Mouse (Mus musculus) kidney, postnatal 36 days (tissue): ENCODE measurements around the gene Tent4b.

ENCODE experiments used
- DNase-seq, 2 experiments: peaks; one replicate each; pipeline ENCODE4 v3.0.0; 2021 to 2022; ENCODE audit warnings: mixed read lengths in 2 of 2

The Tent4b gene

DNA sequence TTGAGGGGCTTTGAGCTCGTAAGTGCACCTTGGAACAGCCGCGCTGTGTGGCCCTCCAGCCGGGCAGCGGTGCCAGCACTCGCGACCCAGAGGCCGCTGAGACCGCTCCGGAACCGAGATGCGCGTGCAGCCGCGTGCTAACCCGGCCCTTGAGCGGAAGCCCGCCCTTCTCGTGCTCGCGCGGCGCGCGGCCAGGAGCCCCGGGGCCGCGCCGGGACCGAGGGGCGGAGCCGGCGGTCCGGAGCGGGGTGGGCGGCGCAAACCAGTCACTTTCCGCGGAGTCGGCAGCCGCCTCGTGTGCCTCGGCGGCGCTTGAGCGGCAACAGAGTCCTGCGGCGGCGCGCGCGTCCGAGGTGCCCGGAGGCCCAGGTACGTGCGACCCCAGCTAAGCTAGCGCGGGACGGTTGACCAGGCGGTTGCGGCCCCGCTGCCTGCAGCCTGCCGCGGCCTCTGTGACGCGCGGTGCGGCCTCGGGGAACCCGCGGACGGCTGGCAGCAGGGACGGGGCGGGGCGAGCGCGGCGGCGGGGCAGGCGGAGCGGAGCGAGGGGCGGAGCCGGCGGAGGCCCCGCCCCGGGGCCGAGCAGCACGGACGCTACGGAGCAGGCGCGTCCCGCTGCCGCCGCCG is at the start of gene Tent4b:
Gene Tent4b, plus strand, starts transcription at position 269 of the 627 bp plus-strand sequence.
- peak; percentile 94 to 97 for DNase-seq

DNA sequence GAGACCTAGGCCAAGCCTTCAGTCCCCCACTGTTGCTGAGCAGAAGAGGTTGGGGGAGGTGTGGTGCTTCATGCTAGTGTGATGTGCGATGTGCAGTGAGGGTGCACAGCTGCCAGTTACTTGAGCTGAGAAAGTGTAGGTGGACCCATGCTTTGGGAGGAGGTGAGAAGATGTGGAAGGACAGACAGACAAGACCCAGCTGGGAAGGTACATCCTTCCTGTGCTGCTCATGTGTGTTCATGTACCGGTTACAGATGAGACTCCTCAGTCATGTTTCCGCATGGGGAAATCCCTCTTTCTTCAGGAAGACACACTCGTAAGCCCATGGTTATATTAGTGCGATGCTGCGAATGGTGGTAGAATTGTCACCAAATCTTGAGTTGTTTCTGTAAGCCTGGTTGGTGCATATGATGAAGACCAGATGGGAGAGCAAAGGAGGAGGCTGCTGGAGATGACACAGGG is 48.1 kb upstream of the Tent4b start:
- DNase-seq: no peak

DNA sequence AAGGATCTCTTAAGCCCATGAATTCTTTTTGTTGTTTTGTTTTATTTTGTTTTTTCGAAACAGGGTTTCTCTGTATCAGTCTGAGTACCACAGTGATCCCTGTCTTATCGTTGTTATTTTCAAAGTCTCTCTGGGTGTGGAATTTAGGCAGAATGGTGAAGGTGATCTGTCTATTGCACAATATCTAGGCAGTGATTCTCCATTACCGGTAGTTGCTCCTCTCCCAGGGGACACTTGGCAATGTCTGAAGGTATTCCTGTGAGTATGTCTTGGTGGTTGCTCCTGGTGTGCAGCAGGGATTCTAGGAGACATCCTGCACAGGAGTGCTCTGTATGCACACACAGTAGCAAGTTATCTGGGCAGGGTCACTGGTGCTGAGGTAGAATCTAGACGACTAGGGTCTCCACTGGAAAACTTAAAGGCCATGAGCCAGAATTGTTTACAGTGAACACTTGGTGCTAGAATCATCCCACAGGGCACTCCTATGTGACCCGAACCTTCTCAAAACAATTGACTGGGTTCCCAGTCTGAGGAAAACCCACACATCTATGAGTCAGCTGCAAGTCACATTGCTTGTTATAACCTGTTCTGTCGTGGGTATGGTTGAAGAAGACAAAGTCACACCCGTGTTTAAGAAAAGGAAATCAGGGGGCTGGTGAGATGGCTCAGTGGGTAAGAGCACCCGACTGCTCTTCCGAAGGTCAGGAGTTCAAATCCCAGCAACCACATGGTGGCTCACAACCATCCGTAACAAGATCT is 38.6 kb upstream of the Tent4b start:
- DNase-seq: no peak

DNA sequence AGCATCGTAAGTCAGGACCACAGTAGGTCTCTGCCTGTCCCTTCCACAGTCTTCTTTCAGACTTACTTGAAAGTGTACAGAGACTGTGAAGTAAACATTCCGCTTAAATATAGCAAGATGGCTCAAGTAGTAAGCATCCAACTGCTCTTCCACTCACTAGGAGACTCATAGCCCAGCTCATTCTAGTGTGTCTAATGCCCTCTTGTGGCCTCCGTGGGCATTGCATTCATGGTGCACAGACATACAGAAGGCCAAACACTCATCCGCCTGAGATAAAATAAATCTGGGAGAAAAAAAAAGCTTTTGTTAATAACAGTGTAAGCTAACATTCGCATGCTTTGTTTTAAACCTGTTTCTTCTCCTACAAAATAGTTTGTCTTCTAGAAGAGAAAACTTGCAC is 37.6 kb upstream of the Tent4b start:
- peak; percentile 54 to 88 for DNase-seq

DNA sequence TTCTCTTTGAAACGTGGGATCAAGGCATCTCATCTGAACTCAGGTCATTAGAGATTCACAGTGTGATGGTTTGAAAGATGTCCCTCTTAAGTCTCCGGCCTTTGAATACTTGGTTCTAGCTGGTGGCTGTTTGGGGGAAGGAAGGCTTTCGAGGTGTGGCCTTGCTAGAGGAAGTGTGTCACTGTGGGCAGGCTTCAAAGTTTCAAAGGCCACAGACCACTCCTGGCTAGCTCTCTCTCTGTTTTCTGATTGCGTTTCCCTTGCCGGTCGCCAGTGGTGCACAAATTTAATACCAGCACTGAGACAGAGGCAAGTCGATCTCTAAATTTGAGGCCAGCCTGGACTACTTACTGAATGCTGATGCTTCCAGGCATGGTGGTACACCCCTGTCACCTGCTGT is 23.7 kb upstream of the Tent4b start:
- DNase-seq: no peak

DNA sequence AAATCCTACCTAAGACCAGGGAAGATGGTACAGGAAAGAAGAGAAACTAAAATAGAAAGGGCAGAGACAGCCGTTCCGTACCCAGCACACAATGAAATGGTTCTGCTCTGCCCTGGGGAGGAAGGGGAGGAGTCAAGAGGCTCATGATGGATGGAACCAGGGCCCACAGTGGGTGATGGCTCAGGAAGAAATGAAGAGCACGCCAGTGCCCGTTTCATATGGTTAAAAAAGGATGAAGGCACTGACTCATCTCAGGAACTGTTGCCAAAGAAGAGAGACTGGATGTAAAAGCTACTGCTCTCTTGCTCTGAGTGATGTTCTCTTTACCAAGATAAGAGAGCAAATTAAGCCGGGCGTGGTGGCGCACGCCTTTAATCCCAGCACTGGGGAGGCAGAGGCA is 21.7 kb upstream of the Tent4b start:
- no peak for DNase-seq

DNA sequence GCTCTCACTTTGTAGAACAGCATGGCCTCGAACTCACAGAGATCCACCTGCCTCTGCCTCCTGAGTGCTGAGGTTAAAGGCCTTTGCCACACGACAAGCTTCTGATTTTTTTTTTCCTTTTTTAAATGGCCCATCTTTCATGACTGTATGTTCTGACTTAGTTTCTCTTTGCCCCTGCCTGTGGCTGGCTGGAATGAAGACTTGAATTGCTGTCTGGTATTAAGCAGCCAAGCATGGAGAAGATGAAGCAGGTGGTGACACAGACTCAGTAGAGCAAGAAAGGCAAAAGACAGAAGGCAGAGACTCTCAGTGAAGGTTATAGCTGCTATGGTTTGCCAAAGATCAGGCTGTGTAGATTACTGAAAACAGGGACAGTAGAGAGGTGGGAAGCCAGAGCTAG is 15.9 kb upstream of the Tent4b start:
- DNase-seq: no peak

DNA sequence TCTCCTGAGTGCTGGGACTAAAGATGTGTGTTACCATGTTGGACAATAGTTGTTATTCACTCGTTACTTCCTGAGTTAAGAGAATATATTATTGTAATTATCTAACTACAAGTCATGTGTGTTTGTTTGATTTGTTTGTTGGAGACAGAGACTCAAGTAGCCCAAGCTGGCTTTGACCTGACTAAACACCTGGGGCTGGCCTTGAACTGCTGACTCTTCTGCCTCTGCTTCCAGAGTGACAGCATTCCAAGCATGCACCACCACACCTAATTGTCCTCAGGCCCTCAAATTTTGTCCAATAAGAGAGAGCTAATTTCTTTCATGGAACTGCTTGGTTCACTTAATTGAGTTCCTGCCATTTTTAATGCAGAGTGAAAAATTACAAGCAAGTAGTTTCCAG is 14.1 kb upstream of the Tent4b start:
- DNase-seq: no peak

DNA sequence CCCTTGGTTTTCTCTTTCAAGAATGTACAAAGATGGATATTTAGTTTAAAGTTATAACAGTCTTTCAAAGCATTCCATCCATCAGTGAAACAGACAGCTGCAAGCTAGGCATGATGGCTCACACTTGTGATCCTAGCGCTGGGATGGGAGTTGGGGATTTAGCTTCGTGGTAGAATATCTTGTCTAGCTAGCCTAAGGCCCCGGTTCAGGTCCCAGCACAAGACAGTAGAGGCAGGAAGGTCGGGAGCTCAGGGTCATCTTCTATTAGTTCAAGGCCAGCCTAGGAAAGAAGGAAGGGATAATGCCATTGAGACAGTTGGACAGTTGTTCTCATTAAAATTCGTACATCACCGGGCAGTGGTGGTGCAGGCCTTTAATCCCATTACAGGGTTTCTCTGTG is 13.3 kb upstream of the Tent4b start:
- DNase-seq: no peak

DNA sequence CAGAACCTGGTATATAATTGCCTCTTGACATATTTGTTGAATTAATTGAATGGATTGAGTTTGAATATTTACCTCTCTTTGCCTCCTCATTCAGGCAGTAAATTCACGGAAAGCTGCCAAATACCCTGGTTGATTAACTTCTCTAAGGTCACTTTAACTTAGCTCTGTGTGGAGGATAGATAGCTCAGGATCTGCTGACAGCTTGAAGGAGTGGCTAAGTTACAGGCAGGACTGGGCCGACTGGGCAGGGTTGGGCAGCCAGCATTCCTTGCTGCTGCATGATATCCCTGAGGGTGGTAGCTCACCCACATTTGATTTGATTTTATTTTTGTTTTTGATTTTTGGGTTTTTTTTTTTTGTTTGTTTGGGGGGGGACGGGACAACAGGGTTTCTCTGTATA is 1.7 kb upstream of the Tent4b start:
- DNase-seq: peak; percentile 43 to 57

DNA sequence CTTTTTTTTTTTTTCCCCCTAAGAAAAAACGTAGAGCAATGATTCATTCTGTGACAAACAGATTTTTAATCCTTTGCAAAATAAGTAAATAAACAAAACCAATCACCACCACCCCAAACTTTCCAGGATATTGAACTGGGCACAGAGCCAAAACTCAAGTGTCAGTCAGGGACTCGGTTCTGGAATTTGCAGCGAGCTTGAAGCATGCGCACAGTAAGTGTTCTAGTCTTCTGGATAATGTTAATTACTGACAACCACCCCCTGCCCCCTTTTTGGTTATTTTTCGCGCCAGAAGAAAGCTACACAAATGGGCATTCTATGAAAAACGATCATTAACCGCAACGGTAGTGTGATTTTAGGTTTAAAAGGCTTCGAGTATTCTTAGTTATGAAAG is 465 bp upstream of the Tent4b start:
- DNase-seq: peak; percentile 20 to 35

DNA sequence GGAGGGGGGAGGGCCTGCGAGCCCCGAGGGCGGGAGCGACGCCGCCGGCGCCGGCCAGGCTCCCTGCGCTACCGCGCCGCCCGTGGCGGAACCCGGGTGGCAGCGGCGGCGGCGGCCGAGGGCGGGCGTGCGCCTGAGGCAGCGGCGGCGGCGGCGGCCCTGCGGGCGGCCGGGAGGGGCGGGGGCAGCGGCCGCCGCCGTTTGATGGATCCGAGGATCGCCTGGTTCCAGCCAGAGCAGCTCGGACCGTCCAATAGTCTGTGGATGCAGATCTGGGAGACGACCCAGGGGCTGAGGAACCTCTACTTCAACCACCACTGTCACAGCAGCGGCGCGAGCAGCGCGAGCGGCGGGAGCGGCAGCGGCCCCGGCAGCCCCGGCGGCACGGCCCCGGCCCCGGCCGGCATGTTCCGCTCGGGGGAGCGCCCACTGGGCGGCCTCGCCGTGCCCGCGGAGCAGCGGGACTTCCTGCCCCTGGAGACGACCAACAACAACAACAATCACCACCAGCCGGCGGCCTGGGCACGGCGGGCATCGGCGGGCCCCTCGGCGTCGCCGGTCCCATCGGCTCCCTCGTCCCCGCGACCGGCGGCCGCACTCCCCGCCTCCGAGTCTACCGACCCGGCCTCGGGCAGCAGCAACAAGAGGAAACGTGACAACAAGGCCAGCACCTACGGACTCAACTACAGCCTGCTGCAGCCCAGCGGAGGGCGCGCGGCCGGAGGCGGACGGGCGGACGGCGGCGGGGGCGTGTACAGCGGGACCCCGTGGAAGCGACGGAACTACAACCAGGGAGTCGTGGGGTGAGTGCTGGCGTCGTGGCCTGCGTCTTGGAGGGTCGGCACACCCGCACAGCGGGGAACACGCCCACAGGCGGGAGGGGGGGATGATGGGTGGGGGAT is 938 bp downstream of the Tent4b start:
- DNase-seq: peak; percentile 29 to 69

DNA sequence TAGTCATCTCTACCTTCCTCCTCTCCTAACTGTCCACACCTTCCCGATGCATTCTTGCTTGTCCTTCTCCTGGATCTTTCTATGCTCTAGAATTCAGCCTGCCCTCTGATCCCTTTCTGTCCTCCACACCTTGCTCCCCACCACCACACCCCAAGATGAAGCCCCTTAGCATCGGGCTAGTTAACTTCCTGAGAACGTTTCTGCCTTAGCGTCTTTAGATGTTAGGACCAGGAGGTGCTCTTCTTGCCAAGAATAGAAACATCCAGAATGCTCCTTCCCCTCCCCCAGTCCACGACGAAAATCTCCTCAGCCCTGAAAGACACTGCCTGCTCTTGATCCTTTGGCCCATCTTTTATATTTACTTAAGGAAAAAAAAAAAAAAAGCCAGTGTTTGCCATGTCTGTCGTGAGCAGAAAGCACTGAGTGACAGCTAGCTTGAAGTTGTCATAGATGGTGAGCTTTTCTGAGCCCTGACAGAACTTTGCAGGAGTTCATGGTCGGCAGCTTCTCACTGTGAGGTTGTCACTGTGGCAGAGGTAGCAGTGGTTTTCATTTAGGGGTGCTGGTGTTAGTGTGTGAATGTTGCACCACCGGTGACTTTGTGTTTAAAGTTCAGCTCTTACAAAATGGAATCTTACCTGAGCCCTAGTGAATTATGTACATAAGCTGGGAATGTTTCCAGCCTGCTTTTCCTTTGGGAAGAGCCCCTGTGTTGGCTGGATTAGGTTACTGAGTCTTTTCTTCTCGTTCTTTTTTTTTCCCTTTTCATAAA is 1.9 kb downstream of the Tent4b start:
- peak in 1 of 2 experiments; percentile 35 for DNase-seq

DNA sequence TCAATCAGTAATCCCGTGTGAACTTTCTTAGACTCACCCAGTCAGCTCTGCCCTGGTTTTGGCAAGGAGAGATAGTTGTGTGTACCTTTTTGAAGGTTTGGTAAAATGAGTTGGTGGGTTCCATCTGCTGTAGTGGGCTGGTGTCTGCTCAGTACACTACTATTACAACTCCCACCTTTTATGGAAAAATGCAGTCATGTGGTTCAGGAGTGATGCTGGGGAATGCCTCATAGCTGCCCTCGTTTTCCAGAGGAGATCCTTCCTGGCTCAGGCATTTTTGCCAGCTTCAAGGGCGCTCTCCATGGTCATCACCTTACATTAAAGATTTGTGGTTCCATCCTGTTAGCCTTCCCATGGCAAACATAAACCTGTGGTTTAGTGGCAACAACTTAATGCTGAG is 2.6 kb downstream of the Tent4b start:
- DNase-seq: peak in 1 of 2 experiments; percentile 17

DNA sequence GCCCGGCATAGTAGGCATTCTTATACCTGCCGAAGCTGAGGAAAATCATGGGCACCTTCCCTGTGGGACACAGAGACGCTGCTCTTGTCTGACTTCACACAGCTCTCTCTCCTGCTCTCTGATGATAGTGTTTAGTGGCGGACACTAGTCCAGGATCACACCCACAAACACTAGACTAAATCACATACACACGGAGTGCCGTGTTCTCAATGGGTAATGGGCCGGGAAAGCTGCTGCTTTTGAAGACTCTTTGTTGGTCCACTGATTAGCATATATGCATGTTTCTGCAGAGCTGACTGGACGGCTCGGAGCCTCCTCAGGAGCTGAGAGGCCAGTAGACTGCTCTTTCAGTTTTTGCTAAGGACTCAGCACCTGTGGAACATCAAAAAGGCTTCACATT is 7.0 kb downstream of the Tent4b start:
- no peak for DNase-seq

DNA sequence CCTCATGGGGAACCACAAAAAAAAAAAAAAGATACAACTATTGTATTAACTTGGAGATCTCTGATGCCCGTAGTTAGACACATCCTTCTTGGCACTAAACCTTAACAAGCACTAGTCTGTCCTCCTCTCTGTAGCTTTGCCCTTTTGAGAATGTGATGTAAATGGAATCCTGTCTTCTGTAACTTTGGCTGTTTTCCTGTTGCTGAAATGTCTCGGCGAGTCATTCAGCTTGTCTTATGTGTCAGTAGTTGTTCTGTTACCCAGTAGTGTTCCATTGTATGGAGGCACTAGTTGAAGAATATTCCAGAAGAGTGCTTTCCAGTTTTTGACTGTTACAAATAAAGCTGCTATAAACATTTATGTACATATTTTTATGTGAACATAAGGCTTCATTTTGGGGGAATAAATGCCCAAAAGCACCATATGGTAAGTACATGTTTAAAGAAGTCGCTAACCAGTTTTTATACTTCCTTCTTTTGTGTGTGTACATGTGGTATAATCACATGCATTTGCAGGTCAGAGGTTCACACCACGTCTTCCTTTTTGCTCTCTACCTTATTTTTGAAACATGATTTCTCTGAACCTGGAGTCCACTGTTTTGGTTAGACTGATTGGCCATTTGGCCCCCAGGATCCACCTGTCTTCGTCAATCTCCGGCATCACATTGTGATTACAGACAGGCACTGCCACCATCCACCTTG is 8.3 kb downstream of the Tent4b start:
- no peak for DNase-seq

DNA sequence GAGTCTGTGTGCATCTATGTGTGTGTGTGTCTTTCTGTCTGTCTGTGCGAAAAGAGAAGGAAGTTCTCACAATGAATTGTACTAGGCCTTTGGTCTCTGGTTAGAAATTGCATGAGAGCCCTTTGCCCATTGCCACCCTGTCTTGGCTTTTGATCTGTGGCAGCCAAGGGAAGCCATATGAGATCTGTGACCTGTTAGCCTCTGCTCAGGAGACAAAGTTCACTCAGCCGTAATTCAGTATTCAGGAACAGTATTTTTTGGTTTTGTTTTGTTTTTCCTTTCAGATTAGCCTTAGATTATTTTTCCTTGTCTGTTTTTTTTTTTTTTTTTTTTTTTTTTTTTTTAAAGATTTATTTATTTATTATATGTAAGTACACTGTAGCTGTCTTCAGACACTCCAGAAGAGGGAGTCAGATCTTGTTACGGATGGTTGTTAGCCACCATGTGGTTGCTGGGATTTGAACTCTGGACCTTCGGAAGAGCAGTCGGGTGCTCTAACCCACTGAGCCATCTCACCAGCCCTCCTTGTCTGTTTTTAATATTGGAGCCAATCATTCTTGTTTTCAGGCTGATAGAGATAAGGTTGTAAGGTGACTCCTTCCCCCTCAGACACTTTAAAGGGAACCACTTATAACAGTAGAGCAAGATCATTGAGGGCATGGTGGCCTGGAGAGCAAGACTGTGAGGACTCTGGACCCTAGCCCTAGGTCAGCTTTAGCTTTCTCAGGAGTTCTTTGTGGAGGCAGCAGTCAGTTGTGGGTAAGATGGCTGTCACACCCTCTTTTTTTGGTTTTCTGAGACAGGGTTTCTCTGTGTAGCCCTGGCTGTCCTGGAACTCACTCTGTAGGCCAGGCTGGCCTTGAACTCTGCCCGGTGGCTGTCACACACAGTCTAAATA is 11.2 kb downstream of the Tent4b start:
- DNase-seq: peak; percentile 66 to 80

DNA sequence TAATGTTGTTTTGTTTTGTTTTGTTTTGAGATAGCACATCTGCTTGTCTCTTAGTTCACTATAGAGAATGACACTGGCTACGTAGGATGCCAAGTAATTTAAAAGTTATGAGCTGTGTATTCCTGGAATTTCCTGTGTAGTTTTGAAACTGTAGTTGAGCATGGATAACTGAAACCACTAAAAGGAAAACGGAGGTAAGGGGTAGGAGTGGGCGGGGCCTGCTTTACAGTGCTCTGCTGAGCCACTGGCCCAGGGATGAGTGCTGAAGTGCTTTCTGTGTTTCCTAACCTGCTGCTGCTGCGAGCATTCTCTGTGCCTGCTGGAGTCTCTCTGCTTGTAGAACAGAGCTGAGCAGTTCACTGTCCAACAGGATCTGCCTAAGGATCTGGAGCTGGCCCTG is 22.3 kb downstream of the Tent4b start:
- DNase-seq: peak in 1 of 2 experiments; percentile 41

DNA sequence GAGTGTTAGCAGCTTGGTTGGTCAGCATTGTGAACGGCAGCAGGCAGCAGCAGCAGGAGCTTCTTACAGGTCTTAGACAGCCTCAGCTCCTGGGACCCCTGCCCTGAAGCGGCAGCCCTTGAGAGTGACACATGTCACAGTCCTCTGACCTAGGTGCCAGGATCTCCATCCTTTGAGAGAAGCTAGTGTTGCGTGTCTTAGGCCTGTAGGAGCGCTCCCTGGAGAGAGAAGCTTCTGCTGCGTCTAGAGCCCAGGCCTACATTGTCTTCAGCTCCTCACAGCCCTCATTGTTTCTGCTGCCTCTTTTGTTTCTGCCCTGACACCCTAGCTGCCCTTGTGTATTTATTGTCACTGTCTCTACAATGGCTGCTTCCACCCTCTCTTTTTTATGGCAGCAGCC is 26.3 kb downstream of the Tent4b start:
- DNase-seq: no peak

DNA sequence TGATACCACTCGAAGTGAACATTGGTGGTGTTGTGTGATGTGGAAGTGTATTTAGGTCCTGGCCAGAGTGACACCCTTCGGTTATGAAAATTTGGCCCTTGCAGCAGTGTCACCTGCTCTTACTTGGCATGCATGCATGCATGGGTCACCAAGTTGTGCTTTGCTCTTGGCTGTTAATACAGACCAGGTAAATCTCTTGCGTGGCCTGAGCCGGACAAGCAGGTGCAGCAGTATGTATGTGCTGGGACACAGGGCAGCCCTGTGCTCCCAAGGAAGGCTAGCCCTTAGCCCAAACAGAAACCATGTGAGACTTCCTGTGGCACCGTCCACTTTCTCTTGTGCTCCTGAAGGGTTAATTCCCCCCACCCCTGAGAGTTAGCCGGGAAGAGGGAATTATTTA is 28.8 kb downstream of the Tent4b start:
- DNase-seq: peak; percentile 25 to 32

DNA sequence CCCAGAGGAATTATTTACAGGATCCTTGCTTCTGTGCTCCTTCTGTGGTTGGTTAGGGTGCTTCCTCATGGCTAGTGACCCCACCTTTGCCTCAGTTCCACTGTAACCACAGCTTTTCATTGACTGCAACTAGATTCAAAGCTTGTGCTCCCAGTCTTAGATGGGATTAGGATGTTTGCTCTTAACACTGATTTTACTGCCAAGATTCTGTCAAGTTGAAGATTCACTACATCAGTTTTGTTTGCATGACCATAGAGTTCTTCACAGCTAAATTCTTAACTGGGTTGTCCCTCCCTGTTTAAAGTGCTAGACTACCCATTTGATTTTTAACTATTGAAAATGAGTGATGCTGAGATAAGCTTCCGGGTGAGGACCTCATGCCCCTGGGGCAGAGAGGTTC is 29.3 kb downstream of the Tent4b start:
- DNase-seq: no peak
